Mouse (Mus musculus) bone marrow, adult 2 months (tissue): ENCODE measurements around the gene Cdcp2.

Source experiments
- CTCF ChIP-seq: fragments of 200-500 bp; IDR thresholded peaks from 2 replicates; pipeline ENCODE4 v1.5.1; 2011; ENCODE audit warnings: low read length, control low read depth; ENCODE audit not compliant: control insufficient read depth, insufficient read depth
- POLR2A ChIP-seq: fragments of 200-500 bp; IDR thresholded peaks from 2 replicates; pipeline ENCODE4 v1.6.1; 2011; ENCODE audit warnings: low read depth, mild to moderate bottlenecking, control low read depth, low read length, borderline replicate concordance; ENCODE audit not compliant: control insufficient read depth

- TF ChIP-seq CTCF, result no peak
- TF ChIP-seq POLR2A, result no peak
Observed at GRCm38 (mm10) chr4:107084343-107084742, 12.3 kb upstream of the Cdcp2 start.
